Mouse (Mus musculus) kidney, adult 8-10 months (tissue): ENCODE measurements around the gene Mcrs1.

Source experiments
- DNase-seq, 2 experiments: peaks; one replicate each; pipeline ENCODE4 v3.0.0; 2022

Gene Mcrs1

DNA sequence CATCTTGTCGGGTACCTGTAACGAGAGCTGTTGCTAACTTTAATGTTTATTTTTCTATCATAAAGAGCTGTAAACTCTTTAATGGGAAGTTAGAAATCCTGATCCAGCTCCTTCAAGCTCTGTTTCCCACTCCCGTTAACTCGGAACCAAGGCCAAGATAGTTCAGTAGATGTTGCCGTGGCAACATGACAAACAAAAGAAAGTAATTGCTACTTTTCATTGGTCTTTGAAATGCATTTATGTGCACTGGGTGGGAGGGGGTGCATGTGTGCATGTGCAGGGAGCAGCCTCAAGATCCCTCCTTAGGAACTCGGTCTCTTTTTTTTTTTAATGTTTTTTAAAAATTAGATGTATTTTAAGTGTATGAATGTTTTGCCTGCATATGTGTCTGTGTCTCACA is 56.7 kb downstream of the Mcrs1 start:
- DNase-seq, result no peak

DNA sequence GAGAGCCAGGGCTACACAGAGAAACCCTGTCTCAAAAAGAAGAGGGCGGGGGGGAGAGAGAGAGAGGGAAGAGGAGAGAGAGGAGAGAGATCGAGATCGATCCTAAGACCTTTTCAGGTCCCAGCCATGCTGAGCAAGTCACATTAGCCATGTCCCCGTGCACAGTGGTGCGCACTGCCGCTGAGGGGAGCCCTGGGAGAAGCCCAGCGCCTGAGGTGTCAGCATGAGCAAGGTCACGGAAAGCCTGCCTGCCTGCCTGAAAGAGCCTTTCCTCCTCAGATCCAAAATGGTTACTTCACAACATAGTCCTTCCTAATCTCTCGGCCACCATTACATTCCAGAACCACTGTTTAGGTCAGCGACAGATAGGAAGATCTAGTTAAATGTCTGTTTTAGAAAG is 57.4 kb downstream of the Mcrs1 start:
- DNase-seq, result no peak
